Mouse (Mus musculus) spleen, adult 2 months (tissue): Measurements from ENCODE around the gene Polr3b. TPM values are rescaled to one million over a fixed set of nuclear protein-coding genes. Genes with fewer than 3 reads are reported as not detected.

Source experiments
- DNase-seq, 2 experiments: peaks; one replicate each; pipeline versions ENCODE4 v3.0.0 to v3.0.0-alpha.2; 2012 to 2021; ENCODE audit warnings: low spot score in 2 of 2, low read depth in 1 of 2
- H3K27ac ChIP-seq: fragments of 200-500 bp; 2 replicates; pipeline ENCODE4 v1.5.1; 2012; ENCODE audit warnings: low read length, inconsistent platforms; ENCODE audit not compliant: insufficient read depth
- H3K27me3 ChIP-seq: fragments of 200-500 bp; 2 replicates; pipeline ENCODE4 v1.6.1; 2012; ENCODE audit warnings: mild to moderate bottlenecking, moderate library complexity, low read length, inconsistent platforms; ENCODE audit not compliant: control insufficient read depth, insufficient read depth
- H3K36me3 ChIP-seq: fragments of 200-500 bp; 2 replicates; pipeline ENCODE4 v1.6.1; 2012; ENCODE audit warnings: mild to moderate bottlenecking, low read length, inconsistent platforms; ENCODE audit not compliant: control insufficient read depth, insufficient read depth
- H3K4me1 ChIP-seq: fragments of 200-500 bp; 2 replicates; pipeline ENCODE4 v1.6.1; 2011; ENCODE audit warnings: inconsistent platforms; ENCODE audit not compliant: control insufficient read depth, insufficient read depth, insufficient read length
- H3K4me3 ChIP-seq: fragments of 200-500 bp; 2 replicates; pipeline ENCODE4 v1.5.1; 2011; ENCODE audit warnings: mild to moderate bottlenecking, inconsistent platforms; ENCODE audit not compliant: insufficient read depth, insufficient read length; ENCODE audit errors: extremely low read depth
- CTCF ChIP-seq: fragments of 200-500 bp; IDR thresholded peaks from 2 replicates; pipeline ENCODE4 v1.5.1; 2011; ENCODE audit warnings: mild to moderate bottlenecking, inconsistent platforms; ENCODE audit not compliant: insufficient read depth, insufficient read length, insufficient replicate concordance; ENCODE audit errors: extremely low read depth
- POLR2A ChIP-seq: fragments of 200-500 bp; IDR thresholded peaks from 2 replicates; pipeline ENCODE4 v1.6.1; 2011; ENCODE audit warnings: low read depth, low read length, inconsistent platforms
- WGBS: fragments of 180-500 bp; shearing (Covaris S2); methylation state at CpG from one replicate; pipeline ENCODE4 v1.1.7; 2018; 5-methylcytosine and 5-hydroxymethylcytosine counted together
- polyA plus RNA-seq: library from polyadenylated mRNA; depleted of rRNA; stranded (reverse); fragments of >200 nt; gene quantifications from 2 replicates; pipeline ENCODE4 v1.2.3, GENCODE M21; 2012

The Polr3b gene
- polyA plus RNA-seq, 1 experiment: 4.8 TPM

DNA sequence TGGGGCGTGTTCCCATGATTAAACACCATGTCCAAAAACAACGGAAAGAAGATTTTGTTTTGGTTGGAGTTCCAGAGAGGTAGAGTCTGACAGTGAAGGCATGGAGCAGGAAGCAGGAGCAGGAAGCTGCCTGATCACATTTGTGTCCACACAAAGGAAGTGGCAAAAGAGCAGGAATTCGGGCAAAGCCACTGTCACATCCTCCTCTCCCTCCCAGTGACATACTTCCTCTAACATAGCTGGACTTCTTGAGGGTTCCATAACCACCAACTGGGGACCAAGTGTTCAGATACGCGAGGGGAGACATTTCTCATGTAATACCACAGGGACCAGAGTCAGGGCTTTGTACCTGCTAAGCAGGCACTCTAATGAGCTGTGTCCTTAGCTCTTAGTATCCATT lies 25.2 kb downstream of the Polr3b start:
- no peak overlapping the region for H3K4me3 ChIP-seq
- WGBS: 53% methylated on average over 5 of the region's 5 CpGs
- no peak overlapping the region for H3K27ac ChIP-seq
- H3K4me1 ChIP-seq: peaks cover 15% of the 10 kb centered on the region
- DNase-seq: no peak
- no peaks in the 10 kb centered on the region for H3K27me3 ChIP-seq
- H3K36me3 ChIP-seq: peaks cover 5% of the 10 kb centered on the region
- TF ChIP-seq POLR2A: no peak
- no peak for TF ChIP-seq CTCF

GRCm38 (mm10) chr10:84648911-84649310 lies 26.8 kb downstream of the Polr3b start:
- DNase-seq: no peak
- TF ChIP-seq POLR2A (no peak), CTCF (no peak)
- peaks cover 15% of the 10 kb centered on the region for H3K4me1 ChIP-seq
- 66% methylated on average over 4 of the region's 4 CpGs for WGBS
- no peak overlapping the region for H3K4me3 ChIP-seq
- H3K27me3 ChIP-seq: no peaks in the 10 kb centered on the region
- no peak overlapping the region for H3K27ac ChIP-seq
- peaks cover 9% of the 10 kb centered on the region for H3K36me3 ChIP-seq

DNA sequence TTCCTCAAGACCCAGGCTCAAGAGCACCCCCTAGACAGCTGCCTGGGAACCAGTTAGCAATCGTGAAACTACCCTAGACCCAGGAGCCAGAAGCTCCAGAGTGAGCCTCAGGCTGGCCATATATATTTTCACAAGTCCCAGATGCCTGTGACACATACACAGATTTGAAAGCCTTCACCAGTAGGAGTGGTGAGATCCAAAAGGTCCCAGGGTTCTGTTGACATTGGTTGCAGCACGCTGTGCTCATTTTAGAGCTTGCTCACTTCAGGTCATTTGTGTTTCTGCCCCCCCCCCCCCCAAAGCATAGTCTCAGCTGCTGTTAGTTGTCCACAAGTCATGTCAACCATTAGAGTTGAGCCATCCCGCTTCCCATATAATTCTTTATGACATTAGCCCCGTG lies 31.9 kb downstream of the Polr3b start:
- Histone ChIP-seq H3K36me3 (peaks cover 18% of the 10 kb centered on the region), H3K4me3 (no peak overlapping the region), H3K4me1 (peaks cover 6% of the 10 kb centered on the region), H3K27ac (no peak overlapping the region), H3K27me3 (no peaks in the 10 kb centered on the region)
- no peak for DNase-seq
- 88% methylated on average over 4 of the region's 4 CpGs for WGBS
- TF ChIP-seq POLR2A: no peak
- no peak for TF ChIP-seq CTCF

GRCm38 (mm10) chr10:84654731-84655130 lies 32.6 kb downstream of the Polr3b start:
- Histone ChIP-seq H3K27me3 (no peaks in the 10 kb centered on the region), H3K27ac (no peak overlapping the region), H3K36me3 (peaks cover 18% of the 10 kb centered on the region), H3K4me3 (no peak overlapping the region), H3K4me1 (peaks cover 6% of the 10 kb centered on the region; the same call in 1 of the 2 replicates)
- WGBS: 91% methylated on average over 4 of the region's 4 CpGs
- TF ChIP-seq CTCF (no peak), POLR2A (no peak)
- DNase-seq: no peak

DNA sequence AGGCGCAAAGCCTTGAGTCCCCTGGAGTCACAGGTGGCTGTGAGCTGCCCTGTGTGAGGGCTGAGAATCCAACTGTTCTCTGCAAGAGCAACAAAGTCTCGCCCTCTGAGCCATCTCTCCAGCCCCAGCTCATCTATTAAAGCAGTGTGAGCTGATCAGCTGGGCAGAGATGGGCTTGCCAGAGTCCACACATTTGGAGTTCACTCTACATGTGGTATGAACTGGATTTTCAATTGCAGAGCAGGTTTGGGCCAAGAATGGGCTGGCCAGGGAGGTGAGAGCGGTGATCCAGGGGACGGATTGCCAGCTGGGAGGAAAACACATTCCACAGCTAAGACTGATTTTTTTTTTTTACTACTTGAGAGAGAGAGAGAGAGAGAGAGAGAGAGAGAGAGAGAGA lies 34.5 kb downstream of the Polr3b start:
- 93% methylated on average over 4 of the region's 4 CpGs for WGBS
- DNase-seq: no peak
- H3K27ac ChIP-seq: no peak overlapping the region
- H3K4me3 ChIP-seq: no peak overlapping the region
- 0 out of 2 replicates have a peak, but pooled peaks cover 6% of the 10 kb centered on the region for H3K4me1 ChIP-seq
- H3K36me3 ChIP-seq: peaks cover 21% of the 10 kb centered on the region
- no peaks in the 10 kb centered on the region for H3K27me3 ChIP-seq
- no peak for TF ChIP-seq CTCF
- no peak for TF ChIP-seq POLR2A

GRCm38 (mm10) chr10:84657437-84658087 lies 35.5 kb downstream of the Polr3b start:
- WGBS: 83% methylated on average over 6 of the region's 6 CpGs
- TF ChIP-seq POLR2A (no peak), CTCF (no peak)
- DNase-seq: no peak
- Histone ChIP-seq H3K27ac (no peak overlapping the region), H3K36me3 (peaks cover 20% of the 10 kb centered on the region), H3K4me3 (no peak overlapping the region), H3K27me3 (no peaks in the 10 kb centered on the region), H3K4me1 (0 out of 2 replicates have a peak, but pooled peaks cover 6% of the 10 kb centered on the region)

GRCm38 (mm10) chr10:84658088-84658848 lies 36.2 kb downstream of the Polr3b start:
- 24% methylated on average over 18 of the region's 18 CpGs for WGBS
- DNase-seq: peak in 1 of 2 experiments; percentile 10

More at GRCm38 (mm10) chr10:84658088-84658848, 36.2 kb downstream of the Polr3b start:
- H3K27ac ChIP-seq: no peak overlapping the region
- TF ChIP-seq CTCF: no peak
- no peak for TF ChIP-seq POLR2A
- 0 out of 2 replicates have a peak, but pooled peaks cover 6% of the 10 kb centered on the region for H3K4me1 ChIP-seq
- no peak overlapping the region for H3K4me3 ChIP-seq
- H3K27me3 ChIP-seq: no peaks in the 10 kb centered on the region
- peaks cover 13% of the 10 kb centered on the region for H3K36me3 ChIP-seq
